Mouse (Mus musculus): ENCODE measurements around the gene Klf6. TPM values are rescaled to one million over a fixed set of nuclear protein-coding genes. Genes with fewer than 3 reads are reported as not detected.

Klf6 gene
- polyA plus RNA-seq, 1 experiment = 11.8 TPM

DNA sequence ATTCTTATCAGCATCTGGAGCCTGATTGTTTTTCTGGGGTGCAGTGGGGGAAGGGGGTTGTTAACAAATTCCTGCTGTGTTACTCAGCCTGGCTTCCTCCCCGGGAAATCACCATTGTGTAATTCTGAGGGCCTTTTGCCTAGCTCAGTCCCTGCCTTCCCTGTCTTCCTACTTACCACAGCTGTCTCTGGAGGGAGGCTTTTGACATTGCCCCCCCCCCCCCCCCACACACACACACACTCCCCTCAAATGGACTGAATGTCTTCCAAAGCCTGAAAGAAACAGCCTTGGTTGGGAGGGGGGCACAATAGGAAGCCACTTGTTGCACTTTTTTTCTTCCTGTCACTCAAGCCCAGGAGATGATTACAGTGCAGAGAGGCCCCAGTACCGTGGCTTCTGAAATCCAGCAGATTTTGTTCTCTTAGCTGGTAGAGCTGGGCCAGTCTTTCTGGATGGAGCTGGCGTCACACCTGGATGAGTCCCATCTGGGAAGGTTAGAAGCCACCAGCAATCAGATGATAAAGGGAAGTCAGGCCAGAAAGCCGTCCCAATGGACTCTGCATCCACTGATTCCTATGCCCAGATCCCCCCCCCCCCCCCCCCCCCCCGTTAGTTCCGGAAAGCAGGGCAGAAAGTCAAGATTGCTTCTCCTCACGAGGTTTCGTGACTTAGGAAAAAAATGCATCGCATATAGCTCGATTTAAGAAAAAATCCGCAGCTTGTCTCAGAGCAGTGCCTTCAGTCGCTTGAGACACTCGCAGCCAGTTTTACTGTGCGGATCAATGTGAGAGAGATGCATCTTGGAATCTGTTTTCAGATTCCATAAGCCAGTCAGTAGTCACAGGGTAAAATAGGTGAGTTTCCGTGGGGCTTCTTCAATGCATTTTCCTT, 9.3 kb downstream of the Klf6 start:
- 34% methylated on average over 15 of the region's 15 CpGs for WGBS
- Histone ChIP-seq H3K4me3 (replicated peaks; ENCODE audit: insufficient read depth, low read depth, low read length) (no peak overlapping the region), H3K4me1 (ENCODE audit: control insufficient read depth, insufficient read depth, low read length) (no peaks in the 10 kb centered on the region; the same call in 1 of the 2 replicates), H3K27me3 (ENCODE audit: control insufficient read depth, insufficient read depth, low read length) (no peaks in the 10 kb centered on the region), H3K27ac (ENCODE audit: insufficient read depth, low read length) (0 out of 2 replicates have a peak overlapping the region, but pooled peaks have one; percentile 13)
- DNase-seq = no peak
- TF ChIP-seq CTCF (IDR thresholded peaks at IDR 0.05; ENCODE audit: borderline replicate concordance, insufficient read depth, low read depth, low read length) = no peak
- TF ChIP-seq POLR2A (IDR thresholded peaks at IDR 0.05; ENCODE audit: borderline replicate concordance, insufficient read depth, low read length) = no peak

DNA sequence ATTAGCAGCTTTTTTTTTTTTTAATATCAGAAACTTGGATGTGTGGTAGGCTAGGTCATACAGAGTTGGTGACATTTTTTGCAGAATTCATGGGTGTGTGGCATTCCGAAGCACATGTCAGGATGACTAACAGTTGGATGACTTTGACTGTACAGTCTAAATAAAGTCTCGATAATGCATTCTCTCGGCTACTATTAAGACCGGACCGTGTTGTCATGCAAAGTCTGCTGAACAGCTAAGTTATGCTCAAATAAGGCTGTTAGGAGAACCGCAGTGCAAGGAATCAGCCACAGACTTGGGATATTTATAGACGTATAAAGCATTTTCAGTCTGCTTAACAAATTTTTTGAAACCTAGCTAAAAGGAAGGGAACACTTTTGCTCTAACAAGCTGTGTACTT, 10.1 kb downstream of the Klf6 start:
- WGBS = 84% methylated on average over 7 of the region's 7 CpGs
- no peak for DNase-seq
- TF ChIP-seq POLR2A (IDR thresholded peaks at IDR 0.05; ENCODE audit: borderline replicate concordance, insufficient read depth, low read length) (no peak), CTCF (IDR thresholded peaks at IDR 0.05; ENCODE audit: borderline replicate concordance, insufficient read depth, low read depth, low read length) (no peak)
- Histone ChIP-seq H3K4me1 (ENCODE audit: control insufficient read depth, insufficient read depth, low read length) (no peaks in the 10 kb centered on the region; the same call in 1 of the 2 replicates), H3K4me3 (replicated peaks; ENCODE audit: insufficient read depth, low read depth, low read length) (no peak overlapping the region), H3K27me3 (ENCODE audit: control insufficient read depth, insufficient read depth, low read length) (no peaks in the 10 kb centered on the region), H3K27ac (ENCODE audit: insufficient read depth, low read length) (no peak overlapping the region)

DNA sequence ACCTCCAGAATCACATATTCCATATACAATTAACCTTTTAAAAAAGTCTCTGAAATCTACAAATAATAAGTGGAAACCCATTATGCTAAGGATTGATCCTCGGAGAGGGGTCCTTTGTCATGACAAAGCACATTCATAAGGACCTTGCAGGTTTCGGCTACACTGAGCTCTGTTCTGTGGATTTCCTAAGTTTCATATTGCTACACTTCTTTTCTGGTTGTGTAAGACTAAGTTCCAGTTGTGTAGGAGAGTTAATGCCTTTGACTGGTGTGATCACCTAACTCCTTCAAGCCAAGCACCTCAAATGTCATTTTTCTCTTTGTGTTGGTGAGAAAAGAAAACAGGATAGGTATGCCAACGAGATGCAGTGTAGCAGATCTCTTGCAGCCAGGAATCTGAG, 12.4 kb downstream of the Klf6 start:
- no peaks in the 10 kb centered on the region for H3K4me1 ChIP-seq (ENCODE audit: control insufficient read depth, insufficient read depth, low read length)

DNA sequence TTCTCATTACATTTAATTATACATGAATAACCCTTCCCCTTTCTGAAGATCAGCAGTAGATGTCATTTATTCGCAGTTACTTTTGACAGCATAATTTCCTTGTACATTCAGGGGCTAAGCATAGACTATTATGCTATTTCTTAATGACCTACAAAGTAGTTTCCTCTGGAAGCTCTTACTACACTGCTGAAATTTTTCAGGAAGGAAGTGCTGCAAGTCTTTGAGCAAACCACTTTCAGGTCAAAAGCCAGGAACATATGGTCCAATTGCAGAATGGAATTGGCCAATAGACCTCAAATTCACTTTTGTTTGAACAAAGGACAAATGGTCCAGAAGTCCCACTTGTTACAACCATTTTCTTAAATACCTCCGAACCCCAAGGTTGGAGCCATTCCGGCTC, 14.2 kb downstream of the Klf6 start:
- H3K4me3 ChIP-seq (replicated peaks; ENCODE audit: insufficient read depth, low read depth, low read length) = no peak overlapping the region
- H3K27me3 ChIP-seq (ENCODE audit: control insufficient read depth, insufficient read depth, low read length) = no peaks in the 10 kb centered on the region
- no peak overlapping the region for H3K27ac ChIP-seq (ENCODE audit: insufficient read depth, low read length)
- TF ChIP-seq POLR2A (IDR thresholded peaks at IDR 0.05; ENCODE audit: borderline replicate concordance, insufficient read depth, low read length) = no peak
- no peak for TF ChIP-seq CTCF (IDR thresholded peaks at IDR 0.05; ENCODE audit: borderline replicate concordance, insufficient read depth, low read depth, low read length)
- DNase-seq = no peak
- WGBS = 90% methylated on average over 3 of the region's 3 CpGs
- no peaks in the 10 kb centered on the region for H3K4me1 ChIP-seq (ENCODE audit: control insufficient read depth, insufficient read depth, low read length)

More for the DNA sequence above, 12.4 kb downstream of the Klf6 start:
- Histone ChIP-seq H3K27ac (ENCODE audit: insufficient read depth, low read length) (no peak overlapping the region), H3K4me3 (replicated peaks; ENCODE audit: insufficient read depth, low read depth, low read length) (no peak overlapping the region), H3K27me3 (ENCODE audit: control insufficient read depth, insufficient read depth, low read length) (no peaks in the 10 kb centered on the region)
- TF ChIP-seq POLR2A (IDR thresholded peaks at IDR 0.05; ENCODE audit: borderline replicate concordance, insufficient read depth, low read length) (no peak), CTCF (IDR thresholded peaks at IDR 0.05; ENCODE audit: borderline replicate concordance, insufficient read depth, low read depth, low read length) (no peak)
- no peak for DNase-seq
- 83% methylated on average over 3 of the region's 3 CpGs for WGBS

DNA sequence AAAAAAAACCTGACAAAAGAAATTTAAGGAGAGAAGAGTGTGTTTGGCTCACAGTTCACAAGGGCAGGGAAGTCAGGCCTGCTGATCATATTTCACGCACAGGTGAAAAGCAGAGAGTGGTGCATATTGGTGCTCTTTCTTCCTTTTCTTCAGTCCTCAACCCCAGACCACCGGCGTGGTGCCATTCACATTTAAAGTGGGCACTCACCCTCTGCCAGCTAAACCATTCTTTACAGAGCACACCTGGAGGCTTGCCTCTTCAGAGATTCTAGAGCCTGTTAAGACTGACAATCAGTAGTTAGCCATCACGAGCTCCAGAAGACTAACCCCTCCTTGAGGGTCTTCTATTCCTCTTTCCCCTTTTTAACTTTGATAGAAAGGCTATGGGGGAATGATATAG, 17.5 kb downstream of the Klf6 start:
- no peak overlapping the region for H3K4me3 ChIP-seq (replicated peaks; ENCODE audit: insufficient read depth, low read depth, low read length)
- no peak for DNase-seq
- TF ChIP-seq POLR2A (IDR thresholded peaks at IDR 0.05; ENCODE audit: borderline replicate concordance, insufficient read depth, low read length) (no peak), CTCF (IDR thresholded peaks at IDR 0.05; ENCODE audit: borderline replicate concordance, insufficient read depth, low read depth, low read length) (no peak)
- no peak overlapping the region for H3K27ac ChIP-seq (ENCODE audit: insufficient read depth, low read length)
- no peaks in the 10 kb centered on the region for H3K4me1 ChIP-seq (ENCODE audit: control insufficient read depth, insufficient read depth, low read length)
- 69% methylated on average over 4 of the region's 4 CpGs for WGBS
- H3K27me3 ChIP-seq (ENCODE audit: control insufficient read depth, insufficient read depth, low read length) = no peaks in the 10 kb centered on the region

DNA sequence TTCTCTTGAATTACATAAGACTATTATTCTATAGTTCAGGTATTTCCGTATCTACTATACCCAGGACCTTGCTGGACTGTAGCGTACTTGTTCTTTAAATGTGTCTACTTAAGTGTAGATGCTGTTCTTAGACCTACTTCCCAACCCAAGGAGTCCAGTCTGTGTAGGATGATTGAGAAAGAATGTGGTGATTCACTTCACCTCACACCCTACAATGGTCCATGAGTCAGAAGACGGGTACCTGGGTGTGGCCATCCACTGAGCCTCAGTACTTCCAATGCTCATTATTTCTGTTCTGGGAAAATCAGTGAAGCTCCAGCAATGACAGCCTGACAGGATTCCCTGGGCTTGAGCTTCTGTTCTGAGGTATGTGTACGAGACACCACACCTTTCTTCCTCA, 25.5 kb downstream of the Klf6 start:
- 93% methylated on average over 4 of the region's 4 CpGs for WGBS
- DNase-seq = no peak
- TF ChIP-seq CTCF (IDR thresholded peaks at IDR 0.05; ENCODE audit: borderline replicate concordance, insufficient read depth, low read depth, low read length) (no peak), POLR2A (IDR thresholded peaks at IDR 0.05; ENCODE audit: borderline replicate concordance, insufficient read depth, low read length) (no peak)
- no peaks in the 10 kb centered on the region for H3K4me1 ChIP-seq (ENCODE audit: control insufficient read depth, insufficient read depth, low read length)
- H3K27ac ChIP-seq (ENCODE audit: insufficient read depth, low read length) = no peak overlapping the region
- no peak overlapping the region for H3K4me3 ChIP-seq (replicated peaks; ENCODE audit: insufficient read depth, low read depth, low read length)
- H3K27me3 ChIP-seq (ENCODE audit: control insufficient read depth, insufficient read depth, low read length) = no peaks in the 10 kb centered on the region

DNA sequence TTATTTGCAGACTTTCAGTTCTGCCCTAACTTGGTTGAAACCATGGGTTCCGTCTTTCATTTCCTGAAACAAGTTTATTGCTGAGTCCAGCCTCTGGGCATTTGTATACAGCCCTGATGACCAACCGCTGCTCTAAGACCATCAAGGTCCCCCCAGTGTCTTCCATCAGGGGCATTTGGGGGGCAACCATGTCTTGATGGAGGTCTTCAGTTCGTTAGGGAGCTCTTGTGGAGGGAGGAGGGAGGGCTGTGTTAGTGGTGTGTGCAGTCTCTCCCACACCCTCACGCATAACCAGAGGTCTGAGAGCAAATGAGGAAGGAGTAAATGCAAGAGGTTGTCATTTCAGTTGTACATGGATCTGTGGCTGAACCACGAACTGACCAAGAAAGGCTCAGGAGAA, 26.9 kb downstream of the Klf6 start:
- Histone ChIP-seq H3K4me3 (replicated peaks; ENCODE audit: insufficient read depth, low read depth, low read length) (no peak overlapping the region), H3K27me3 (ENCODE audit: control insufficient read depth, insufficient read depth, low read length) (no peaks in the 10 kb centered on the region), H3K27ac (ENCODE audit: insufficient read depth, low read length) (no peak overlapping the region), H3K4me1 (ENCODE audit: control insufficient read depth, insufficient read depth, low read length) (no peaks in the 10 kb centered on the region)
- no peak for DNase-seq
- TF ChIP-seq CTCF (IDR thresholded peaks at IDR 0.05; ENCODE audit: borderline replicate concordance, insufficient read depth, low read depth, low read length) (no peak), POLR2A (IDR thresholded peaks at IDR 0.05; ENCODE audit: borderline replicate concordance, insufficient read depth, low read length) (no peak)
- 84% methylated on average over 5 of the region's 5 CpGs for WGBS

DNA sequence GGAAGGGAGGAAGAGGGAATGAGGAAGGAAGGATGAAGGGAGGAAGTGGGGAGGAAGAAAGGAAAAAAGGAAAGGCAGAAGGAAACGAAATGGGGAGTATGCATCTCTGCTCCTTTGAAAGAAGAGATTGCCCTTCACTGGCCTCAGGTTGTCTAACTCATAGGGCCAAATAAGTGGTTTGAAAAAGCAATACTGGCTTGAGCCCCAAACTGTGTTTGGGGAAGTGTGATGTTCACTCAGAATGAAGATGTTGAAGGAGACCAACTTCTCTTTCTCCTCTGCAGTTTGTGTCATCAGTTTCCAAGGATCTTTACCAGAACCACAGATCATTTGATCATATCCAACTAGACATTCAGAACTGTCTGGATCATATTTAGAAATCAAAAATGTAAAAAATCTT, 27.4 kb downstream of the Klf6 start:
- 83% methylated on average over 1 of the region's 1 CpGs for WGBS
- no peaks in the 10 kb centered on the region for H3K27me3 ChIP-seq (ENCODE audit: control insufficient read depth, insufficient read depth, low read length)
- no peak overlapping the region for H3K27ac ChIP-seq (ENCODE audit: insufficient read depth, low read length)
- no peaks in the 10 kb centered on the region for H3K4me1 ChIP-seq (ENCODE audit: control insufficient read depth, insufficient read depth, low read length)
- TF ChIP-seq CTCF (IDR thresholded peaks at IDR 0.05; ENCODE audit: borderline replicate concordance, insufficient read depth, low read depth, low read length) (no peak), POLR2A (IDR thresholded peaks at IDR 0.05; ENCODE audit: borderline replicate concordance, insufficient read depth, low read length) (no peak)
- H3K4me3 ChIP-seq (replicated peaks; ENCODE audit: insufficient read depth, low read depth, low read length) = no peak overlapping the region
- DNase-seq = no peak
